Mouse (Mus musculus): ENCODE results near the gene Timp3. TPM values are rescaled to one million over a fixed set of nuclear protein-coding genes. Genes with fewer than 3 reads are reported as not detected.

Timp3 gene
- polyA plus RNA-seq, 1 experiment: 30.5 TPM

DNA sequence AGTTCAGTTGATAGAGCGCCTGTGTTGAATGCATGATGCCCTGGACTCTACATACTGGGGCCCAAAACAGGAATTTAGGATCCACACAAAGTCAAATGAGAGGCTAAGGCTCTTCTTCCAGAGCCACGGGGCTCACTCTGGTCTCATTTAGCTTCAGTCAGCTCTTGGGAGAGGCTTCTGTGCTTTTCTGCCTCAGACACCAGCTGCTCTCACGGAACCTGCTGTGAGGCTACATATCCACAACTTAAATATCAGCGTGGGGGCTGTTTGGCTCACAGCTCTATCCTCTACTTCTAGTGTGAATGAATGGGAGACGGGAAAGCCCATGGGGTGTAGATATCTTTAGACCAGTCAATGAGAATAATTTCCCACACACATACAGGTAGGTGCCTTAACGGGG, 88.6 kb downstream of the Timp3 start:
- Histone ChIP-seq H3K27ac (ENCODE audit: control insufficient read depth, insufficient read depth, low read length) (no peak overlapping the region), H3K27me3 (ENCODE audit: control insufficient read depth, insufficient read depth, low read length) (no peaks in the 10 kb centered on the region), H3K4me3 (ENCODE audit: control insufficient read depth, insufficient read depth, low read length) (no peak overlapping the region), H3K36me3 (ENCODE audit: control insufficient read depth, insufficient read depth, low read length) (no peaks in the 10 kb centered on the region), H3K4me1 (replicated peaks; ENCODE audit: control insufficient read depth, insufficient read depth, low read length) (peaks cover 6% of the 10 kb centered on the region; the same call in 1 of the 2 replicates)
- no peak for DNase-seq
- 94% methylated on average over 6 of the region's 6 CpGs for WGBS
- no peak for TF ChIP-seq POLR2A (IDR thresholded peaks at IDR 0.05; ENCODE audit: control insufficient read depth, extremely low read depth, insufficient read depth, low read length, poor library complexity)
- TF ChIP-seq CTCF (IDR thresholded peaks at IDR 0.05; ENCODE audit: borderline replicate concordance, control insufficient read depth, extremely low read depth, insufficient read depth, low read length, poor library complexity): no peak

DNA sequence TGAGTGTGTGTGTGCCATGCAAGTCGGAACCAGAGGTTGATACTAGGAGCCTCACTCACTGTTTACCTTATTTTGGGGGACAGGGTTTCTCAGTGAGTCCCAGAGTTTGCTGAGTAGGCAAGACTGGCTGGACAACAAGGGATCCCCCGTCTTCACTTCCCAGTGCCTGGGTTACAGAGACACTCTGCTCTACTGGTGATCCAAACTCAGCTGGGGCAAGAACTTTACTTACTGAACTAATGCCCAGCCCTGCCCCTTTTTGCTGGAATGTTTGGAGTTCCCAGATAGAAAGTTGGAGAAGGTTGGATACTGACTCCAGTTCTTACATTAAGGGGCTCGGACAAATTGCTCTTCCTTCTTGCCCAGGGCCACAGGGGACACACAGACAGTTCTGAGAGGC, 89.2 kb downstream of the Timp3 start:
- no peak overlapping the region for H3K27ac ChIP-seq (ENCODE audit: control insufficient read depth, insufficient read depth, low read length)
- no peak for DNase-seq
- no peaks in the 10 kb centered on the region for H3K36me3 ChIP-seq (ENCODE audit: control insufficient read depth, insufficient read depth, low read length)
- H3K4me3 ChIP-seq (ENCODE audit: control insufficient read depth, insufficient read depth, low read length): no peak overlapping the region
- H3K4me1 ChIP-seq (replicated peaks; ENCODE audit: control insufficient read depth, insufficient read depth, low read length): peaks cover 6% of the 10 kb centered on the region; the same call in 1 of the 2 replicates
- no peak for TF ChIP-seq POLR2A (IDR thresholded peaks at IDR 0.05; ENCODE audit: control insufficient read depth, extremely low read depth, insufficient read depth, low read length, poor library complexity)
- TF ChIP-seq CTCF (IDR thresholded peaks at IDR 0.05; ENCODE audit: borderline replicate concordance, control insufficient read depth, extremely low read depth, insufficient read depth, low read length, poor library complexity): no peak
- WGBS: 97% methylated on average over 3 of the region's 3 CpGs
- H3K27me3 ChIP-seq (ENCODE audit: control insufficient read depth, insufficient read depth, low read length): no peaks in the 10 kb centered on the region

DNA sequence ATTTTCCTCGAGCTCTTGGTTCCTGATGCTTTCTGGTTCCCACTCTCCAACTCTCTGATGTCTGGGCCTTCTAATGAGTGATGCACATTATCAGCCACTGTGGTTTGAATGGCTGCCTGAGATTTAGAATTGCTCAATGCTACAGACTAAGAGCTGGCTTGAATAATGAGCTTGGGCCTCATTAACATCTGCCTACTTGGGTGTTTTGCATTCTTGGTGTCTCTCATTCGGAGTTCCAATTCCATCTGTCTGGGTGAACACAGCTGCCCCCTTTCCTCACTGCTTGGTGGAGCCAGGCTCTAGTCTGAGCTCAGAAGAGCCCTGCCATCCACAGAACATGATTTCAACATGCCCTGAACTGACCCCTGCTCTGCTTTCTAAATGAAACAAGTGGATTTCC, 89.7 kb downstream of the Timp3 start:
- TF ChIP-seq POLR2A (IDR thresholded peaks at IDR 0.05; ENCODE audit: control insufficient read depth, extremely low read depth, insufficient read depth, low read length, poor library complexity): no peak
- no peak for TF ChIP-seq CTCF (IDR thresholded peaks at IDR 0.05; ENCODE audit: borderline replicate concordance, control insufficient read depth, extremely low read depth, insufficient read depth, low read length, poor library complexity)
- DNase-seq: no peak

DNA sequence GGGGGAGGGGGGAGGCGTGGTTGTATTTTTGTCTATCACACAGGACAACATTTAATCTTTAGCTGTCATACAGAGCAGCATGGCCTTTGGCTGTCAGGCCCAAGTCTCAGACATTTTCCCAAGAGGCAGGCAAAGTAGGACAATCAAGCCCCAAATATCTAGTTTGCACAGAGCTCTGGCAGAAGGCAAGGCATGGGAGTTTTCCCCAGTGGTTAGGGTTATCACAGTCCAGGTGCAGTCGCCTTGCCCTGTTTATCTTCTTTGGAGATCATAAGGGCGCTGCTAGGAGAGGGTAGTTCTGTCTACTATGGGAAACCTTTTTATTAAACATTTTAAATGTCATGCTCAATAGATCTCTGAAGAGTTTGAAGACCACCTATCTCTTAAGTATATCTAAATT, 92.2 kb downstream of the Timp3 start:
- no peak overlapping the region for H3K4me3 ChIP-seq (ENCODE audit: control insufficient read depth, insufficient read depth, low read length)
- 79% methylated on average over 3 of the region's 3 CpGs for WGBS
- H3K27me3 ChIP-seq (ENCODE audit: control insufficient read depth, insufficient read depth, low read length): no peaks in the 10 kb centered on the region
- H3K4me1 ChIP-seq (replicated peaks; ENCODE audit: control insufficient read depth, insufficient read depth, low read length): 0 out of 2 replicates have a peak, but pooled peaks cover 6% of the 10 kb centered on the region
- no peak overlapping the region for H3K27ac ChIP-seq (ENCODE audit: control insufficient read depth, insufficient read depth, low read length)
- no peak for DNase-seq
- no peak for TF ChIP-seq POLR2A (IDR thresholded peaks at IDR 0.05; ENCODE audit: control insufficient read depth, extremely low read depth, insufficient read depth, low read length, poor library complexity)
- TF ChIP-seq CTCF (IDR thresholded peaks at IDR 0.05; ENCODE audit: borderline replicate concordance, control insufficient read depth, extremely low read depth, insufficient read depth, low read length, poor library complexity): no peak
- H3K36me3 ChIP-seq (ENCODE audit: control insufficient read depth, insufficient read depth, low read length): no peaks in the 10 kb centered on the region

More for the DNA sequence above, 89.7 kb downstream of the Timp3 start:
- H3K27ac ChIP-seq (ENCODE audit: control insufficient read depth, insufficient read depth, low read length): no peak overlapping the region
- H3K27me3 ChIP-seq (ENCODE audit: control insufficient read depth, insufficient read depth, low read length): no peaks in the 10 kb centered on the region
- no peak overlapping the region for H3K4me3 ChIP-seq (ENCODE audit: control insufficient read depth, insufficient read depth, low read length)
- H3K36me3 ChIP-seq (ENCODE audit: control insufficient read depth, insufficient read depth, low read length): no peaks in the 10 kb centered on the region
- H3K4me1 ChIP-seq (replicated peaks; ENCODE audit: control insufficient read depth, insufficient read depth, low read length): peaks cover 6% of the 10 kb centered on the region; the same call in 1 of the 2 replicates
- 91% methylated on average over 2 of the region's 2 CpGs for WGBS

DNA sequence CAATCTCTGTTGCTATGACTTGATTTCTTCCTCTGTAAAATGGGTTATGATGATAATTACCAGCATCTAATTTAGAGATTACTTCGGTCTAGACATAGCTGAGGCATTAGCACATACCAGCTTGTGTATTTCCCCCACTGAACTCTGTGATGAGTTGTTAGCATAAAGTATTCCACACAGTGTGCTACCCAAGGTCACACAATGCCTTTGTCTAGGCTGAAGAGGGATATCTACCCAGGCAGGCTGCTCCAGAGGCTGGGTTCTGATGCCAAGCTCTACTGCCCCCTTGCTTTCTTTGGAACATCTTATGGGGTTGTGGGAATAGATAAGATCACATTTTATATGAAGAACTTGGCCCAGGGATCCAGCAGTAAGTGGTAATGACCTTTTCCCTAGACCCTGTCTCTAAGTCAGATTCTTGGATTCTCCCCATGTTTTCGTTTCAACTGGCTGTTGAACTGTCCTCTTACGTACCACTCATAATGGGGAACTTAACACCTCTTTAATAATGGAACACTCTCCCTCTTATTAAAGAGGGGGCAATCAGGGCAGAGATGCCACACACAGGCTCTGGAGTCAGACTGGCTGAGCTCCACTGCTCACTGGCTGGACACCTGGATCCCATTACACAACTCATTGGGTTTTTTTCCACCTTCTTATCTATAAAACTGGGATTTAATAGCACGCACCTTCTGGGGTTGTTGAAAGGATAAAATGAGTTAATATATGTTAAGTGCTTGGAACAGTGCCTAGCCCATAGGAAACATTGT, 97.6 kb downstream of the Timp3 start:
- no peaks in the 10 kb centered on the region for H3K36me3 ChIP-seq (ENCODE audit: control insufficient read depth, insufficient read depth, low read length)
- H3K4me3 ChIP-seq (ENCODE audit: control insufficient read depth, insufficient read depth, low read length): no peak overlapping the region
- DNase-seq: no peak
- H3K27ac ChIP-seq (ENCODE audit: control insufficient read depth, insufficient read depth, low read length): no peak overlapping the region
- H3K4me1 ChIP-seq (replicated peaks; ENCODE audit: control insufficient read depth, insufficient read depth, low read length): no peaks in the 10 kb centered on the region
- WGBS: 98% methylated on average over 4 of the region's 4 CpGs
- H3K27me3 ChIP-seq (ENCODE audit: control insufficient read depth, insufficient read depth, low read length): no peaks in the 10 kb centered on the region
- TF ChIP-seq CTCF (IDR thresholded peaks at IDR 0.05; ENCODE audit: borderline replicate concordance, control insufficient read depth, extremely low read depth, insufficient read depth, low read length, poor library complexity) (no peak), POLR2A (IDR thresholded peaks at IDR 0.05; ENCODE audit: control insufficient read depth, extremely low read depth, insufficient read depth, low read length, poor library complexity) (no peak)

DNA sequence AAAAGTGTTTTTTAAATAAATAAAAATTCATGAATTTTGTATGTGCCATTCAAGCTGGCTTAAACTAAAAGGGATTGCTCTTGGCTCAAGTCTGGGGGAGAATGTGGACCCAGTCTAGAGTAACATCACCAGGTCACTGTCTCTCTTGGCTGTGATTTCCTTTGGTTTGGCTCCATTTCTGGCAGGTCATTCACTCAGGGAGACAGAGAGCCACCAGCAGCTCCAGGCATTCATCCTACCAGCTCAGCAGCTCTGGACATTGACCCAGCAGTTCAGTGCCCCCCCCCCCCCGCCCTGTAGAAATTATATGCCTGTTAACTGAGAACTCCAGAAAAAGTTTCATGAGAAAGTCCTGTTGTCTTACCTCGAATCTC, 98.2 kb downstream of the Timp3 start:
- WGBS: 80% methylated on average over 2 of the region's 2 CpGs
- TF ChIP-seq CTCF (IDR thresholded peaks at IDR 0.05; ENCODE audit: borderline replicate concordance, control insufficient read depth, extremely low read depth, insufficient read depth, low read length, poor library complexity) (no peak), POLR2A (IDR thresholded peaks at IDR 0.05; ENCODE audit: control insufficient read depth, extremely low read depth, insufficient read depth, low read length, poor library complexity) (no peak)
- Histone ChIP-seq H3K27me3 (ENCODE audit: control insufficient read depth, insufficient read depth, low read length) (no peaks in the 10 kb centered on the region), H3K4me1 (replicated peaks; ENCODE audit: control insufficient read depth, insufficient read depth, low read length) (no peaks in the 10 kb centered on the region), H3K27ac (ENCODE audit: control insufficient read depth, insufficient read depth, low read length) (no peak overlapping the region), H3K4me3 (ENCODE audit: control insufficient read depth, insufficient read depth, low read length) (no peak overlapping the region), H3K36me3 (ENCODE audit: control insufficient read depth, insufficient read depth, low read length) (no peaks in the 10 kb centered on the region)
- DNase-seq: no peak

Other genes starting within 250 kb of the Timp3 start
- 0.78 and 0.84 TPM in 2 replicates for gene Syn3, start 198.5 kb downstream of the Timp3 start, polyA plus RNA-seq (2012; rRNA removed)

Data from thymus, adult 2 months (tissue).